Mouse (Mus musculus) brain, embryonic 14.5 days (tissue): ENCODE measurements at regions not wholly inside any gene's neighbourhood (a gene's known extent, or its start where the extent isn't known, plus 50 kb on each side); places are given as distances from the start of the nearest gene placed in this dataset.

Experiments
- CTCF ChIP-seq: fragments of 200-500 bp; IDR thresholded peaks from 2 replicates; pipeline ENCODE4 v1.5.1; 2012; ENCODE audit warnings: inconsistent platforms, mild to moderate bottlenecking, moderate library complexity, borderline replicate concordance; ENCODE audit not compliant: insufficient read depth, insufficient read length; ENCODE audit errors: extremely low read depth
- POLR2A ChIP-seq: fragments of 200-500 bp; IDR thresholded peaks from 2 replicates; pipeline ENCODE4 v1.6.1; 2012; ENCODE audit warnings: mild to moderate bottlenecking, inconsistent platforms, borderline replicate concordance; ENCODE audit not compliant: poor library complexity, insufficient read depth, insufficient read length, severe bottlenecking; ENCODE audit errors: extremely low read depth

- TF ChIP-seq CTCF = peak; percentile 28; the same call in 1 of the 2 replicates
- no peak for TF ChIP-seq POLR2A
These were observed 59.4 kb upstream of the Unc5a start for GRCm38 (mm10) chr13:54889684-54890399.
